Mouse (Mus musculus) CH12.LX (cell line): ENCODE data around the gene Fam107b. TPM values are rescaled to one million over a fixed set of nuclear protein-coding genes. Genes with fewer than 3 reads are reported as not detected.
A peak's percentile ranks its signal among the peaks of the same experiment; 100 is the strongest.

Experiments used
- DNase-seq: peaks from one replicate; pipeline ENCODE4 v3.0.0-alpha.2; 2013; ENCODE audit errors: extremely low read depth
- H3K27ac ChIP-seq: 2 replicates; pipeline ENCODE4 v1.5.1; 2012; ENCODE audit warnings: low read depth, mild to moderate bottlenecking, control low read depth, moderate library complexity; ENCODE audit not compliant: insufficient read depth
- H3K27me3 ChIP-seq: replicated peaks from 2 replicates; pipeline ENCODE3; 2012; ENCODE audit warnings: inconsistent platforms
- H3K36me3 ChIP-seq, 2 experiments: replicated peaks in 1 of 2; 2 replicates each; pipeline versions ENCODE3 to v1.6.1; 2012; ENCODE audit warnings: inconsistent platforms in 1 of 2, low read length in 1 of 2, mild to moderate bottlenecking in 1 of 2, mixed read lengths in 1 of 2, moderate library complexity in 1 of 2; ENCODE audit not compliant: control insufficient read depth in 1 of 2, insufficient read depth in 1 of 2
- H3K4me1 ChIP-seq, 2 experiments: 2 replicates each; pipeline ENCODE4 v1.6.1; 2012; ENCODE audit warnings: inconsistent platforms in 1 of 2, moderate library complexity in 1 of 2; ENCODE audit not compliant: insufficient read depth in 2 of 2, control insufficient read depth in 1 of 2
- H3K4me2 ChIP-seq: 2 replicates; pipeline ENCODE4 v1.6.1; 2012; ENCODE audit warnings: low read depth, mild to moderate bottlenecking, control low read depth; ENCODE audit not compliant: poor library complexity, insufficient read depth, severe bottlenecking
- H3K4me3 ChIP-seq, 3 experiments: fragments of 150-350 bp in 1 of 3; sonication (generic) in 1 of 3; replicated peaks in 1 of 3; 2 replicates each; pipeline versions ENCODE3 to v1.5.1; 2011 to 2012; ENCODE audit warnings: low read depth in 2 of 3, low read length in 2 of 3, mild to moderate bottlenecking in 2 of 3, moderate library complexity in 2 of 3, control low read depth in 1 of 3, improper control_type of control experiment in 1 of 3, inconsistent platforms in 1 of 3, mixed read lengths in 1 of 3; ENCODE audit not compliant: poor library complexity in 1 of 3
- H3K79me2 ChIP-seq: replicated peaks from 2 replicates; pipeline ENCODE4 v1.6.1; 2012; ENCODE audit warnings: mild to moderate bottlenecking, moderate library complexity; ENCODE audit not compliant: control insufficient read depth, poor library complexity, insufficient read depth, severe bottlenecking; ENCODE audit errors: extremely low read depth
- H3K9ac ChIP-seq: 2 replicates; pipeline ENCODE4 v1.6.1; 2012; ENCODE audit warnings: low read depth, mild to moderate bottlenecking, control low read depth, moderate library complexity; ENCODE audit not compliant: insufficient read depth
- H3K9me3 ChIP-seq: replicated peaks from 2 replicates; pipeline ENCODE3; 2012; ENCODE audit warnings: low read length, inconsistent platforms, mixed read lengths
- BHLHE40 ChIP-seq: IDR thresholded peaks from 2 replicates; pipeline ENCODE4 v1.6.1; 2011; ENCODE audit warnings: mild to moderate bottlenecking, low read depth, low read length, improper control_type of control experiment
- CHD1 ChIP-seq: IDR thresholded peaks from 2 replicates; pipeline ENCODE4 v1.6.1; 2012; ENCODE audit warnings: low read depth, low read length, improper control_type of control experiment, inconsistent platforms
- CHD2 ChIP-seq: IDR thresholded peaks from 2 replicates; pipeline ENCODE4 v1.6.1; 2011; ENCODE audit warnings: low read length, improper control_type of control experiment
- CTCF ChIP-seq, 2 experiments: IDR thresholded peaks in 1 of 2; conservative IDR thresholded peaks in 1 of 2; 2 replicates each; pipeline ENCODE4 v1.5.1; 2011 to 2012; ENCODE audit warnings: low read depth in 2 of 2, low read length in 2 of 2, improper control_type of control experiment in 1 of 2, inconsistent platforms in 1 of 2, mild to moderate bottlenecking in 1 of 2, moderate library complexity in 1 of 2
- E2F4 ChIP-seq: IDR thresholded peaks from 2 replicates; pipeline ENCODE4 v1.6.1; 2011; ENCODE audit warnings: low read depth, low read length, improper control_type of control experiment; ENCODE audit not compliant: insufficient replicate concordance
- ELF1 ChIP-seq: IDR thresholded peaks from 2 replicates; pipeline ENCODE4 v1.6.1; 2014; ENCODE audit warnings: low read depth, mild to moderate bottlenecking, inconsistent platforms, low read length, improper control_type of control experiment
- EP300 ChIP-seq: IDR thresholded peaks from 2 replicates; pipeline ENCODE4 v1.6.1; 2011; ENCODE audit warnings: low read length, improper control_type of control experiment
- ETS1 ChIP-seq: conservative IDR thresholded peaks from 2 replicates; pipeline ENCODE4 v1.6.1; 2012; ENCODE audit warnings: low read depth, mild to moderate bottlenecking, inconsistent platforms, low read length, improper control_type of control experiment, moderate library complexity
- GABPA ChIP-seq: IDR thresholded peaks from 2 replicates; pipeline ENCODE4 v1.6.1; 2012; ENCODE audit warnings: low read depth, low read length, improper control_type of control experiment, inconsistent platforms; ENCODE audit not compliant: insufficient replicate concordance
- HCFC1 ChIP-seq: IDR thresholded peaks from 2 replicates; pipeline ENCODE4 v1.6.1; 2012; ENCODE audit warnings: low read depth, mild to moderate bottlenecking, inconsistent platforms, low read length, improper control_type of control experiment
- IRF4 ChIP-seq: IDR thresholded peaks from 2 replicates; pipeline ENCODE4 v1.6.1; 2014; ENCODE audit warnings: low read depth, mild to moderate bottlenecking, inconsistent platforms, low read length, improper control_type of control experiment
- JUN ChIP-seq: IDR thresholded peaks from 2 replicates; pipeline ENCODE4 v1.6.1; 2011; ENCODE audit warnings: low read depth, mild to moderate bottlenecking, low read length, improper control_type of control experiment, moderate library complexity; ENCODE audit not compliant: insufficient read depth
- JUND ChIP-seq: conservative IDR thresholded peaks from 2 replicates; pipeline ENCODE4 v1.6.1; 2011; ENCODE audit warnings: low read depth, low read length, improper control_type of control experiment
- KAT2A ChIP-seq: IDR thresholded peaks from 2 replicates; pipeline ENCODE4 v1.6.1; 2012; ENCODE audit warnings: low read length, improper control_type of control experiment, inconsistent platforms; ENCODE audit not compliant: insufficient replicate concordance
- MAFK ChIP-seq: IDR thresholded peaks from 2 replicates; pipeline ENCODE4 v1.6.1; 2011; ENCODE audit warnings: low read length, improper control_type of control experiment; ENCODE audit not compliant: insufficient replicate concordance
- MAX ChIP-seq: IDR thresholded peaks from 2 replicates; pipeline ENCODE4 v1.6.1; 2011; ENCODE audit warnings: low read length, improper control_type of control experiment
- MAZ ChIP-seq: IDR thresholded peaks from 2 replicates; pipeline ENCODE4 v1.6.1; 2012; ENCODE audit warnings: low read depth, mild to moderate bottlenecking, inconsistent platforms, low read length, improper control_type of control experiment, moderate library complexity
- MEF2A ChIP-seq: IDR thresholded peaks from 2 replicates; pipeline ENCODE4 v1.6.1; 2014; ENCODE audit warnings: low read depth, mild to moderate bottlenecking, inconsistent platforms, low read length, improper control_type of control experiment, borderline replicate concordance
- MXI1 ChIP-seq: IDR thresholded peaks from 2 replicates; pipeline ENCODE4 v1.6.1; 2011; ENCODE audit warnings: mild to moderate bottlenecking, low read depth, low read length, improper control_type of control experiment
- MYC ChIP-seq: IDR thresholded peaks from 2 replicates; pipeline ENCODE4 v1.6.1; 2011; ENCODE audit warnings: low read depth, mild to moderate bottlenecking, improper control_type of control experiment, low read length
- NELFE ChIP-seq: IDR thresholded peaks from 2 replicates; pipeline ENCODE4 v1.6.1; 2011; ENCODE audit warnings: low read depth, low read length, improper control_type of control experiment
- NRF1 ChIP-seq: IDR thresholded peaks from 2 replicates; pipeline ENCODE4 v1.6.1; 2014; ENCODE audit warnings: low read depth, mild to moderate bottlenecking, inconsistent platforms, low read length, improper control_type of control experiment, moderate library complexity
- PAX5 ChIP-seq: IDR thresholded peaks from 2 replicates; pipeline ENCODE4 v1.6.1; 2012; ENCODE audit warnings: low read length, inconsistent platforms, mixed read lengths
- POLR2A ChIP-seq: IDR thresholded peaks from 2 replicates; pipeline ENCODE4 v1.6.1; 2011; ENCODE audit warnings: low read depth, mild to moderate bottlenecking, improper control_type of control experiment, low read length
- POLR2AphosphoS2 ChIP-seq: IDR thresholded peaks from 2 replicates; pipeline ENCODE4 v1.6.1; 2011; ENCODE audit warnings: low read depth, low read length, improper control_type of control experiment
- RAD21 ChIP-seq: IDR thresholded peaks from 2 replicates; pipeline ENCODE4 v1.6.1; 2011; ENCODE audit warnings: low read depth, mild to moderate bottlenecking, low read length, improper control_type of control experiment, moderate library complexity
- RCOR1 ChIP-seq: conservative IDR thresholded peaks from 2 replicates; pipeline ENCODE4 v1.6.1; 2012; ENCODE audit warnings: low read depth, mild to moderate bottlenecking, inconsistent platforms, low read length, improper control_type of control experiment
- SIN3A ChIP-seq: IDR thresholded peaks from 2 replicates; pipeline ENCODE4 v1.6.1; 2012; ENCODE audit warnings: low read length, improper control_type of control experiment, inconsistent platforms
- SMC3 ChIP-seq: IDR thresholded peaks from 2 replicates; pipeline ENCODE4 v1.6.1; 2011; ENCODE audit warnings: low read depth, low read length, improper control_type of control experiment
- TBP ChIP-seq: conservative IDR thresholded peaks from 2 replicates; pipeline ENCODE4 v1.6.1; 2011; ENCODE audit warnings: low read depth, low read length, improper control_type of control experiment
- TCF12 ChIP-seq: IDR thresholded peaks from 2 replicates; pipeline ENCODE4 v1.6.1; 2014; ENCODE audit warnings: low read depth, mild to moderate bottlenecking, inconsistent platforms, low read length, improper control_type of control experiment
- UBTF ChIP-seq: IDR thresholded peaks from 2 replicates; pipeline ENCODE4 v1.6.1; 2012; ENCODE audit warnings: low read depth, mild to moderate bottlenecking, inconsistent platforms, low read length, improper control_type of control experiment, moderate library complexity
- USF1 ChIP-seq: IDR thresholded peaks from 2 replicates; pipeline ENCODE4 v1.6.1; 2014; ENCODE audit warnings: low read depth, mild to moderate bottlenecking, inconsistent platforms, low read length, improper control_type of control experiment
- USF2 ChIP-seq: conservative IDR thresholded peaks from 2 replicates; pipeline ENCODE4 v1.6.1; 2011; ENCODE audit warnings: low read depth, low read length, improper control_type of control experiment
- ZC3H11A ChIP-seq: IDR thresholded peaks from 2 replicates; pipeline ENCODE4 v1.6.1; 2012; ENCODE audit warnings: low read depth, mild to moderate bottlenecking, inconsistent platforms, low read length, improper control_type of control experiment
- ZKSCAN1 ChIP-seq: IDR thresholded peaks from 2 replicates; pipeline ENCODE4 v1.6.1; 2012; ENCODE audit warnings: low read depth, inconsistent platforms, low read length, improper control_type of control experiment, borderline replicate concordance
- ZMIZ1 ChIP-seq: IDR thresholded peaks from 2 replicates; pipeline ENCODE4 v1.6.1; 2012; ENCODE audit warnings: low read depth, mild to moderate bottlenecking, inconsistent platforms, low read length, improper control_type of control experiment
- ZNF384 ChIP-seq: IDR thresholded peaks from 2 replicates; pipeline ENCODE4 v1.6.1; 2012; ENCODE audit warnings: low read depth, low read length, improper control_type of control experiment, inconsistent platforms
- dilution Hi-C: fragments of 300-500 bp; cut with MboI; formaldehyde crosslinking; loops from 2 replicates; pipeline ENCODE4 v1.14.3; 2020; ENCODE audit warnings: low sequenced_read_pairs; ENCODE audit not compliant: extremely low pct_unique_long_range_greater_than_20kb, extremely low pct_ligation_motif_present
- in situ Hi-C: fragments of 300-500 bp; cut with MboI; formaldehyde crosslinking; loops from 3 replicates; pipeline ENCODE4 v1.14.3; 2019; ENCODE audit warnings: low sequenced_read_pairs, low pct_ligation_motif_present, low pct_unique_long_range_greater_than_20kb, mixed read lengths
- polyA plus RNA-seq: library from polyadenylated mRNA; unstranded; fragments of >175 nt; gene quantifications from 2 replicates; pipeline ENCODE4 v1.2.1, GENCODE M21; 2012; ENCODE audit warnings: low read depth; ENCODE audit not compliant: insufficient read length
- total RNA-seq, 2 experiments: library from RNA; depleted of rRNA; stranded (reverse); fragments of 300-350 nt in 1 of 2; fragments of >200 nt in 1 of 2; gene quantifications; 2 replicates each; pipeline ENCODE4 v1.2.3; 2012 to 2014

Gene Fam107b
- total and polyA plus RNA-seq, 3 experiments, result 42.6 to 113 (median 71.7) TPM

GRCm38 (mm10) chr2:3715424-3715823 lies 145.1 kb downstream of the Fam107b start:
- Histone ChIP-seq H3K27ac (peak overlapping the region; percentile 73), H3K79me2 (peaks cover 53% of the 10 kb centered on the region), H3K4me2 (peak overlapping the region; percentile 53), H3K9ac (peak overlapping the region; percentile 81), H3K4me1 (peaks cover 15 to 43% of the 10 kb centered on the region in 2 experiments), H3K9me3 (no peaks in the 10 kb centered on the region), H3K36me3 (peaks cover 0 to 2% of the 10 kb centered on the region in 2 experiments), H3K27me3 (no peaks in the 10 kb centered on the region), H3K4me3 (peak overlapping the region; percentile 60 to 81 (median 71))
- peak; percentile 68 for DNase-seq
- dilution Hi-C loops, result no loop called here
- in situ Hi-C loops, result no loop called here
- TF ChIP-seq MEF2A (peak; percentile 15; the same call in 1 of the 2 replicates), MAZ (0 out of 2 replicates have a peak, but pooled peaks have one; percentile 36), JUND (peak; percentile 51; the same call in 1 of the 2 replicates), ZC3H11A (no peak), ELF1 (no peak), SMC3 (no peak; the same call in 1 of the 2 replicates), TBP (no peak), NRF1 (no peak), UBTF (no peak), POLR2AphosphoS2 (no peak), POLR2A (no peak), ZMIZ1 (no peak; the same call in 1 of the 2 replicates), ETS1 (peak; percentile 53), CHD1 (0 out of 2 replicates have a peak, but pooled peaks have one; percentile 41), USF2 (no peak), KAT2A (0 out of 2 replicates have a peak, but pooled peaks have one; percentile 23), MXI1 (peak; percentile 70), IRF4 (peak; percentile 71), EP300 (peak; percentile 56), PAX5 (no peak), SIN3A (peak; percentile 73; the same call in 1 of the 2 replicates), E2F4 (no peak), RAD21 (no peak; the same call in 1 of the 2 replicates), BHLHE40 (peak; percentile 62), TCF12 (peak; percentile 55; the same call in 1 of the 2 replicates), USF1 (no peak), GABPA (no peak), RCOR1 (0 out of 2 replicates have a peak, but pooled peaks have one; percentile 60), MAFK (no peak), CTCF (conservative IDR thresholded peaks at IDR 0.05 in 1 of 2, IDR thresholded peaks at IDR 0.05 in 1 of 2; ENCODE audit: low read depth in 2 of 2, low read length in 2 of 2) (peak in 1 of 2 experiments; percentile 40; a peak in 2 of 4 replicates), ZNF384 (peak; percentile 19; the same call in 1 of the 2 replicates), NELFE (no peak), JUN (peak; percentile 46), MYC (no peak), HCFC1 (no peak), ZKSCAN1 (no peak), CHD2 (peak; percentile 46; the same call in 1 of the 2 replicates), MAX (peak; percentile 59)
